Mouse (Mus musculus) liver, adult 2 months (tissue): ENCODE data around the gene Mns1. TPM values are rescaled to one million over a fixed set of nuclear protein-coding genes. Genes with fewer than 3 reads are reported as not detected.

Experiments
- DNase-seq: peaks from one replicate; pipeline ENCODE4 v3.0.0-alpha.2; 2011; ENCODE audit warnings: low read depth, low spot score; ENCODE audit errors: extremely low read depth
- H3K27ac ChIP-seq: fragments of 200-500 bp; replicated peaks from 2 replicates; pipeline ENCODE4 v1.5.1; 2012; ENCODE audit warnings: low read depth, mild to moderate bottlenecking, control low read depth, inconsistent platforms, low read length; ENCODE audit not compliant: insufficient read depth
- H3K27me3 ChIP-seq: fragments of 200-500 bp; 2 replicates; pipeline ENCODE4 v1.6.1; 2012; ENCODE audit warnings: mild to moderate bottlenecking, moderate library complexity, low read length, inconsistent platforms; ENCODE audit not compliant: control insufficient read depth, insufficient read depth
- H3K36me3 ChIP-seq: fragments of 200-500 bp; 2 replicates; pipeline ENCODE4 v1.6.1; 2012; ENCODE audit warnings: low read length, inconsistent platforms; ENCODE audit not compliant: control insufficient read depth, insufficient read depth
- H3K4me1 ChIP-seq: fragments of 200-500 bp; 2 replicates; pipeline ENCODE4 v1.6.1; 2011; ENCODE audit warnings: low read length; ENCODE audit not compliant: control insufficient read depth, insufficient read depth
- H3K4me3 ChIP-seq: fragments of 200-500 bp; 2 replicates; pipeline ENCODE4 v1.5.1; 2011; ENCODE audit warnings: low read depth, mild to moderate bottlenecking, control low read depth, low read length, moderate library complexity; ENCODE audit not compliant: insufficient read depth
- H3K79me2 ChIP-seq: fragments of 200-500 bp; 2 replicates; pipeline ENCODE4 v1.6.1; 2012; ENCODE audit warnings: inconsistent platforms, mild to moderate bottlenecking, low read length, moderate library complexity; ENCODE audit not compliant: control insufficient read depth, insufficient read depth
- H3K9ac ChIP-seq: fragments of 200-500 bp; 2 replicates; pipeline ENCODE4 v1.6.1; 2012; ENCODE audit warnings: low read depth, mild to moderate bottlenecking, control low read depth, inconsistent platforms, low read length
- CTCF ChIP-seq: fragments of 200-500 bp; IDR thresholded peaks from 2 replicates; pipeline ENCODE4 v1.5.1; 2011; ENCODE audit warnings: low read depth, low read length, control low read depth
- POLR2A ChIP-seq: fragments of 200-500 bp; IDR thresholded peaks from 2 replicates; pipeline ENCODE4 v1.6.1; 2011; ENCODE audit warnings: low read length, control low read depth; ENCODE audit not compliant: insufficient read depth; ENCODE audit errors: extremely low read depth
- WGBS: fragments of 180-500 bp; shearing (Covaris S2); methylation state at CpG from one replicate; pipeline ENCODE4 v1.1.7; 2018; 5-methylcytosine and 5-hydroxymethylcytosine counted together
- polyA plus RNA-seq: library from polyadenylated mRNA; depleted of rRNA; stranded (reverse); fragments of >200 nt; gene quantifications from 2 replicates; pipeline ENCODE4 v1.2.3, GENCODE M21; 2012
- total RNA-seq: library from RNA; depleted of rRNA; stranded (reverse); fragments of >200 nt; gene quantifications from 2 replicates; pipeline ENCODE4 v1.2.3, GENCODE M21; 2014

The Mns1 gene
- total and polyA plus RNA-seq, 2 experiments = 0.02 to 0.18 TPM

GRCm38 (mm10) chr9:72434876-72435275, 2.9 kb upstream of the Mns1 start:
- WGBS = 68% methylated on average over 9 of the region's 9 CpGs
- no peak overlapping the region for H3K27ac ChIP-seq
- no peaks in the 10 kb centered on the region; the same call in 1 of the 2 replicates for H3K4me1 ChIP-seq
- DNase-seq = no peak
- H3K36me3 ChIP-seq = no peaks in the 10 kb centered on the region
- no peaks in the 10 kb centered on the region for H3K79me2 ChIP-seq
- no peak for TF ChIP-seq POLR2A
- no peak for TF ChIP-seq CTCF
- H3K27me3 ChIP-seq = no peaks in the 10 kb centered on the region
- no peak overlapping the region for H3K4me3 ChIP-seq
- no peak overlapping the region for H3K9ac ChIP-seq

GRCm38 (mm10) chr9:72438749-72439148, 938 bp downstream of the Mns1 start:
- 4% methylated on average over 9 of the region's 9 CpGs for WGBS

GRCm38 (mm10) chr9:72440358-72440757, 2.5 kb downstream of the Mns1 start:
- H3K9ac ChIP-seq = no peak overlapping the region
- no peaks in the 10 kb centered on the region for H3K36me3 ChIP-seq
- no peak overlapping the region for H3K4me3 ChIP-seq
- no peak overlapping the region for H3K27ac ChIP-seq
- no peaks in the 10 kb centered on the region; the same call in 1 of the 2 replicates for H3K4me1 ChIP-seq
- no peaks in the 10 kb centered on the region for H3K27me3 ChIP-seq
- TF ChIP-seq CTCF (no peak), POLR2A (no peak)
- no peaks in the 10 kb centered on the region for H3K79me2 ChIP-seq
- 87% methylated on average over 4 of the region's 4 CpGs for whole genome bisulfite sequencing
- no peak for DNase-seq

More at GRCm38 (mm10) chr9:72438749-72439148, 938 bp downstream of the Mns1 start:
- Histone ChIP-seq H3K4me3 (peak overlapping the region; percentile 56), H3K9ac (no peak overlapping the region), H3K27me3 (no peaks in the 10 kb centered on the region), H3K36me3 (no peaks in the 10 kb centered on the region), H3K27ac (no peak overlapping the region), H3K79me2 (no peaks in the 10 kb centered on the region), H3K4me1 (no peaks in the 10 kb centered on the region; the same call in 1 of the 2 replicates)
- no peak for DNase-seq
- TF ChIP-seq POLR2A = no peak
- no peak for TF ChIP-seq CTCF

GRCm38 (mm10) chr9:72440948-72441926, 3.4 kb downstream of the Mns1 start:
- no peak overlapping the region for H3K9ac ChIP-seq
- 78% methylated on average over 8 of the region's 8 CpGs for WGBS
- no peaks in the 10 kb centered on the region for H3K79me2 ChIP-seq
- H3K27me3 ChIP-seq = no peaks in the 10 kb centered on the region
- no peak for TF ChIP-seq POLR2A
- no peak for TF ChIP-seq CTCF
- H3K36me3 ChIP-seq = no peaks in the 10 kb centered on the region
- no peak overlapping the region for H3K4me3 ChIP-seq
- H3K27ac ChIP-seq = no peak overlapping the region
- no peaks in the 10 kb centered on the region; the same call in 1 of the 2 replicates for H3K4me1 ChIP-seq
- DNase-seq = no peak

GRCm38 (mm10) chr9:72441927-72442715, 4.3 kb downstream of the Mns1 start:
- 85% methylated on average over 10 of the region's 10 CpGs for WGBS
- no peak overlapping the region for H3K27ac ChIP-seq
- no peak for DNase-seq
- no peak overlapping the region for H3K9ac ChIP-seq
- TF ChIP-seq POLR2A (no peak), CTCF (no peak)
- H3K36me3 ChIP-seq = no peaks in the 10 kb centered on the region
- no peaks in the 10 kb centered on the region for H3K27me3 ChIP-seq
- H3K79me2 ChIP-seq = no peaks in the 10 kb centered on the region
- no peaks in the 10 kb centered on the region; the same call in 1 of the 2 replicates for H3K4me1 ChIP-seq
- no peak overlapping the region for H3K4me3 ChIP-seq
